Mouse (Mus musculus) left cerebral cortex, adult 2 months (tissue): ENCODE measurements around the gene Itfg1. TPM values are rescaled to one million over a fixed set of nuclear protein-coding genes. Genes with fewer than 3 reads are reported as not detected.
"Not testable (repeated sequence)": the region's sequence is repeated elsewhere in the genome, so short reads cannot be mapped to it uniquely, and the experiment has no call there.

Source experiments
- DNase-seq, 2 experiments: peaks; one replicate each; pipeline ENCODE4 v3.0.0; 2021 to 2022; ENCODE audit warnings: low spot score in 2 of 2, mixed read lengths in 1 of 2; ENCODE audit errors: extremely low spot score in 1 of 2
- H3K27ac ChIP-seq: fragments of 200-600 bp; 2 replicates; pipeline ENCODE4 v1.8.1; 2022
- H3K4me3 ChIP-seq: fragments of 200-600 bp; 2 replicates; pipeline ENCODE4 v1.8.1; 2022
- CTCF ChIP-seq: fragments of 200-600 bp; IDR thresholded peaks from 2 replicates; pipeline ENCODE4 v1.8.1; 2022; ENCODE audit warnings: antibody characterized with exemption, mild to moderate bottlenecking, moderate library complexity
- intact Hi-C: fragments of 180-260 bp; cut with DNase I; formaldehyde crosslinking; loops from one replicate; pipeline ENCODE4 v1.15.1; 2025
- long read RNA-seq, 2 experiments: library from polyadenylated mRNA; stranded (forward); transcript quantifications; one replicate each; pipeline ENCODE4 v2.0.0; 2021; ENCODE audit warnings: borderline mapping rate in 2 of 2
- total RNA-seq, 2 experiments: library from RNA; stranded (reverse); gene quantifications; 2 replicates each; pipeline ENCODE4 v1.2.3; 2021

Gene Itfg1
- 100 to 1,000 TPM; 157 to 160 TPM for total RNA-seq
- long read RNA-seq, experiment 1, transcript Itfg1-201 (18 exons, 3,306 nt), result major isoform, 300 of 326 reads
- long read RNA-seq, experiment 1, partial matches to known transcripts, result 5 of 326 reads
- long read RNA-seq, experiment 1, other reads (novel, unspliced or antisense), result 21 of 326 reads
- long read RNA-seq, experiment 2, transcript Itfg1-201 (18 exons, 3,306 nt), result major isoform, 169 of 192 reads
- long read RNA-seq, experiment 2, partial matches to known transcripts, result 9 of 192 reads
- long read RNA-seq, experiment 2, other reads (novel, unspliced or antisense), result 14 of 192 reads

GRCm38 (mm10) chr8:85840657-85841488 lies at the start of gene Itfg1, which contains the start of gene Phkb:
Itfg1 (minus strand) TSS chr8:85840921.
Phkb (plus strand) TSS chr8:85840959.
- peak; percentile 89 to 92 for DNase-seq
- Histone ChIP-seq H3K27ac (peak within 1 kb of the TSS; percentile 95), H3K4me3 (peak within 1 kb of the TSS; percentile 85)
- TF ChIP-seq CTCF, result no peak; the same call in 1 of the 2 replicates
- intact Hi-C loops, result loop anchor here (5.0 kb wide), 2 partner anchors 139 to 636 kb away; partner anchors contain the start of gene Neto2

- no peak overlapping the region for H3K27ac ChIP-seq
- intact Hi-C loops, result no loop called here
Observed at GRCm38 (mm10) chr8:85884811-85885210, 44.1 kb upstream of the Itfg1 start.

GRCm38 (mm10) chr8:85879624-85880023 lies 38.9 kb upstream of the Itfg1 start:
- Histone ChIP-seq H3K27ac (no peak overlapping the region), H3K4me3 (no peak overlapping the region)
- TF ChIP-seq CTCF, result no peak
- no peak for DNase-seq
- intact Hi-C loops, result no loop called here

More at GRCm38 (mm10) chr8:85884811-85885210, 44.1 kb upstream of the Itfg1 start:
- H3K4me3 ChIP-seq, result no peak overlapping the region
- TF ChIP-seq CTCF, result no peak
- no peak for DNase-seq

GRCm38 (mm10) chr8:85877976-85878375 lies 37.3 kb upstream of the Itfg1 start:
- TF ChIP-seq CTCF, result no peak
- no peak overlapping the region for H3K4me3 ChIP-seq
- intact Hi-C loops, result no loop called here
- DNase-seq, result no peak
- no peak overlapping the region for H3K27ac ChIP-seq

GRCm38 (mm10) chr8:85871660-85872059 lies 30.9 kb upstream of the Itfg1 start:
- no peak overlapping the region for H3K27ac ChIP-seq
- DNase-seq, result no peak
- H3K4me3 ChIP-seq, result no peak overlapping the region
- no peak for TF ChIP-seq CTCF
- intact Hi-C loops, result no loop called here

- no peak for DNase-seq
- TF ChIP-seq CTCF, result no peak
- no peak overlapping the region for H3K4me3 ChIP-seq
- no peak overlapping the region for H3K27ac ChIP-seq
- intact Hi-C loops, result no loop called here
Observed at GRCm38 (mm10) chr8:85862381-85862780, 21.7 kb upstream of the Itfg1 start.

GRCm38 (mm10) chr8:85860612-85861011 lies 19.9 kb upstream of the Itfg1 start:
- Histone ChIP-seq H3K27ac (no peak overlapping the region), H3K4me3 (no peak overlapping the region)
- no peak for DNase-seq
- intact Hi-C loops, result no loop called here
- no peak for TF ChIP-seq CTCF

GRCm38 (mm10) chr8:85857227-85857896 lies 16.6 kb upstream of the Itfg1 start:
- DNase-seq, H3K27ac ChIP-seq, H3K4me3 ChIP-seq, intact Hi-C loops: not testable (repeated sequence)

GRCm38 (mm10) chr8:85854220-85855123 lies 13.8 kb upstream of the Itfg1 start:
- DNase-seq, result no peak

GRCm38 (mm10) chr8:85845887-85846286 lies 5.2 kb upstream of the Itfg1 start:
- DNase-seq, result no peak
- intact Hi-C loops, result no loop called here
- TF ChIP-seq CTCF, result no peak
- Histone ChIP-seq H3K4me3 (no peak overlapping the region), H3K27ac (no peak overlapping the region)

More at GRCm38 (mm10) chr8:85854220-85855123, 13.8 kb upstream of the Itfg1 start:
- Histone ChIP-seq H3K27ac (no peak overlapping the region), H3K4me3 (no peak overlapping the region)
- TF ChIP-seq CTCF, result no peak
- intact Hi-C loops, result no loop called here

- Histone ChIP-seq H3K4me3 (peak overlapping the region; percentile 85), H3K27ac (peak overlapping the region; percentile 95; the same call in 1 of the 2 replicates)
- no peak for TF ChIP-seq CTCF
- no peak for DNase-seq
- intact Hi-C loops, result loop anchor here (5.0 kb wide), 2 partner anchors 139 to 636 kb away; partner anchors contain the start of gene Neto2
Observed at GRCm38 (mm10) chr8:85841489-85841795, 721 bp upstream of the Itfg1 start.
